Mouse (Mus musculus) erythroblast, adult 5-6 weeks (primary cell): ENCODE results near the gene Rbm18. TPM values are rescaled to one million over a fixed set of nuclear protein-coding genes. Genes with fewer than 3 reads are reported as not detected.

Experiments
- ATAC-seq: replicated peaks from 2 replicates; pipeline ENCODE4 v1.8.0; 2016; ENCODE audit warnings: moderate number of reproducible peaks, mild to moderate bottlenecking, moderate TSS enrichment, inconsistent platforms; ENCODE audit not compliant: poor library complexity, low FRiP score, severe bottlenecking
- total RNA-seq, 2 experiments: library from RNA; stranded (forward) in 1 of 2; stranded (reverse) in 1 of 2; fragments of 150-400 nt in 1 of 2; fragments of 200-764, 138-1000 nt in 1 of 2; gene quantifications; 2 replicates each; pipeline versions ENCODE4 v1.2.3 to v1.2.4; 2015 to 2017; ENCODE audit warnings: low replicate concordance in 2 of 2

The Rbm18 gene
- total RNA-seq, 2 experiments from 2014 or later: 13.1 to 19.0 TPM

DNA sequence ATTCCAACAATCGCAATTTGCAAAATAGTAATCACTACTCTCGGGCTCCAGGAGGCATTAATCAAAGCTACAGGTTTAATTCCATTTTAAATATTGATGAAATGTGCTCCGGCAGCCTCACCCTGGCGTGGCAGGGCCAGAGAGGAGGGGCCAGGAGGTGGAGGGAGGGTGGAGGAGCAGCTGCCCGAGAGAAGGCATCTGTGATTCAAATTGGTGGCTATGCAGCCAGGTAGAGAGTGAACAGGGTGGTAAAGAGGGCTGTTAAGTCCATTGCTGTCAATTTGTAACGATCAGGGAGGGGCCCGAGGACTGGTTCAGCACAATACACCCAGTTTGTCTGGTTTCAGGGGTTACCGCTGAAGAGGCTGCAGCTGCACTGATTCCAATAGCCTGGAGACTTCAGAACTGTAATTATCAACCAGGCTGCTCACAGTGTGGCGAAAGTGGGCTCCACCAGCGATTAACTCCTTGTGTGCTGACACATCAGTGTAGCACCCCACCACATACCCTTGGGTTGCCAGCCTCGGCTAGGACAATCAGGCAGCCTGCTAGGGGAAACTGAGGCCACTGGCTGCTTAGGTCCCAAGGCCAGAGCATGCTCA, 59.3 kb downstream of the Rbm18 start:
- no peak for ATAC-seq

DNA sequence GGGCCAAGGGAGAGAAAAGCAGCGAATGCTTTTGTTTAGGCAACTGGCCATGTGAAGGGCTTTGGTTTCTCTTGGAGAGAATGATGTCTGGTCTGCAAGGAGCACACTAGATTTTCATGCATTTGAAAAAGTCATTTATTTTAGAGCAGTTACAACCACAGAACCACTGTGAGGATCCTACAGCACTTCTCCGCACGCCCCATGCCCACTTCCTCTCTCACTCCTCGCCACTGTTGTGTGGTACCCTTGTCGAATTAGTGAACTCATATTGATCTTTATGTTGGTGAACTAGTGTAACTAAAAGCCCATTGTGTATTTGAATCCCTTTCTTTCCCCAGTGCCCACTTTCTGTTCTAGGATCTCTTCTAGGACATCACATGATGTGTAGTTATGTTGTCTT, 61.4 kb downstream of the Rbm18 start:
- ATAC-seq: no peak

DNA sequence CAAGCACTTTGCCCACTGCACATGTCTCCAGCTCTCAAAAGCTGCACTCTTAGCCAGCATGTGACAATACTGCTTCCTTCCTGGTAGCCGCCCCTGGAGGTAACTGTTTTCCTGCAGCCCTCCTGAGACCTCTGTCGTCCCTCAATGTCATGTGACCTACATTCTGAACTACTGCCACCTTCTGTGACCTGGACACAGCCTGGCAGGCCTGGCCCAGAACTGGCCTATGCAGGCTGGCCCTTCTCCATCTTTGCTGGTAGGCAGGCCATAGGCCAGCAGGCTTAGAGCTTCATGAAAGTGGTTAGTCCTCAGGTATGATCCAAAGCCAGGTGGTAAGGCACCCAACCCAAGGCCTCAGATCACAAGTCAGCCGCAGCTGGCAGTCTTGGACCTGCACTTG, 62.8 kb downstream of the Rbm18 start:
- ATAC-seq: no peak

DNA sequence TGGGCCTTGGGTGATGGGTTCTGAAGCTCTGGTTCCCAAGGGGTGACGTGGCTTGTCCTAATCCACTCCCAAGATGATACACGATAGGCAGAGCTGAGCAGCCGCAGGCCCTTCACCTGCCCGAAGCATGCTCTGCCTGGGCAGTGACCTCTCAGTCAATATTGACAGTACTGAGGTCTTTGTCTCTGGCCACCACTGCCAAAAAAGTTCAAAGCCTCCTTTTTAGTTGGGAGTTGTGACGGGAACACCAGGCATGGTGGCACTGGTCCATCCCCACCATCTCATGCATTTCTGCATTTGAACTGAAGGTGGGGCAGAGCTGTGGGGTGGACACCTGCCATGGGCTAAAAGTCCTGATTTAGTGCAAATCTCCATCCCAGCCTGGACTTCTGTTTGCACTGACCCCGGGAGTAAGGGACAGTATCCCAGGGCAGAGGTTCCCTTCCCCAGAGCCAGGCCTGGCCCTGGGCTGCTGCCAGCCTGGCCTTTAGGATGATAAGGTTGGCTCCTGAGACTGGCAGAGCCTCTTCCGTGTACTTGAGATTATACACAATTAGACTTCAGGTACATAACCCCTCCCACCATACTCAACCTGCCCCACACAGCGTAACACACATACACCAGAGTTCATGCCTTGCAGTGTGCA, 64.8 kb downstream of the Rbm18 start:
- no peak for ATAC-seq

DNA sequence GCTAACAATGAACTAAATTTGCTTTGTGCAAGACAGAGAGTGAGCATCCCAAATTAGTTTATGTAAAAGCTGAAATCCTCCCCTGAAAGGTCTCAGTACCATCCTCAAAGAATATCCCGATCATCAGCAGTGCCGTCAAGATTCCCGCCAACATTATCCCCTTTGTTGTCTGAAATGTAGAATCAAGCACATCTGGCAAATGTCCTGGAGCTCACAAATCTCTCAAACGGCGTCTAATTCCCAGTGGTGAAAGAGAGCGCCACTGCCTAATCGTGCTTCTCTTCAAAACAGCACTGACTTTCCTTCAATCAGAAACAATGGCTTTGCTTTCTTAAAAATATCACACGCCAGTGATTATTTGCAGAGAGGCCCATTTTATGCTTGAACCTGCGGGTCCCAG, 69.4 kb downstream of the Rbm18 start:
- ATAC-seq: no peak

Other genes with a start within 250 kb of the Rbm18 start
- gene Ttll11, start 156.9 kb downstream of the Rbm18 start, total RNA-seq (2015; ENCODE audit: low replicate concordance): not detected in 2 replicates
- not detected in 2 replicates for gene Ttll11, start 156.9 kb downstream of the Rbm18 start, total RNA-seq (2017; ENCODE audit: low replicate concordance)
- gene Ndufa8, start 87.4 kb downstream of the Rbm18 start, total RNA-seq (2015; ENCODE audit: low replicate concordance): 16.9 and 28.4 TPM in 2 replicates
- 6.5 and 9.3 TPM in 2 replicates for gene Ndufa8, start 87.4 kb downstream of the Rbm18 start, total RNA-seq (2017; ENCODE audit: low replicate concordance)
- not detected in 2 replicates for gene Morn5, start 87.3 kb downstream of the Rbm18 start, total RNA-seq (2015; ENCODE audit: low replicate concordance)
- not detected in 2 replicates for gene Morn5, start 87.3 kb downstream of the Rbm18 start, total RNA-seq (2017; ENCODE audit: low replicate concordance)
- gene Lhx6, start 31.4 kb downstream of the Rbm18 start, total RNA-seq (2015; ENCODE audit: low replicate concordance): not detected in 2 replicates
- gene Lhx6, start 31.4 kb downstream of the Rbm18 start, total RNA-seq (2017; ENCODE audit: low replicate concordance): not detected in 2 replicates
- gene Mrrf, start 384 bp downstream of the Rbm18 start, total RNA-seq (2015; ENCODE audit: low replicate concordance): 3.3 and 6.7 TPM in 2 replicates
- 6.9 and 11.8 TPM in 2 replicates for gene Mrrf, start 384 bp downstream of the Rbm18 start, total RNA-seq (2017; ENCODE audit: low replicate concordance)
- 15.0 and 19.6 TPM in 2 replicates for gene Ptgs1, start 93.7 kb upstream of the Rbm18 start, total RNA-seq (2015; ENCODE audit: low replicate concordance)
- 12.1 and 13.6 TPM in 2 replicates for gene Ptgs1, start 93.7 kb upstream of the Rbm18 start, total RNA-seq (2017; ENCODE audit: low replicate concordance)
- gene Olfr338, start 236.7 kb upstream of the Rbm18 start, total RNA-seq (2015; ENCODE audit: low replicate concordance): not detected in 2 replicates
- gene Olfr338, start 236.7 kb upstream of the Rbm18 start, total RNA-seq (2017; ENCODE audit: low replicate concordance): not detected in 2 replicates